Mouse (Mus musculus): Measurements from ENCODE around the gene Otop1.

- peak; percentile 73 for TF ChIP-seq CTCF (conservative IDR thresholded peaks at IDR 0.05; ENCODE audit: low read length)
- TF ChIP-seq NANOG (IDR thresholded peaks at IDR 0.05; ENCODE audit: borderline replicate concordance, low read length), result no peak
Observed at GRCm38 (mm10) chr5:38235422-38235821, 40.4 kb upstream of the Otop1 start.

Measured in E14TG2a.4 (cell line).